27 mouse cellular contexts compared by ENCODE assay signal in genomic region chr3:98756836-98757235, GRCm38 (mm10). TPM values are rescaled to one million over a fixed set of nuclear protein-coding genes. Genes with fewer than 3 reads are reported as not detected.
DNase-seq lines count a peak whose midpoint lies in the region; ATAC-seq and TF ChIP-seq lines count a peak whose summit lies in the region.
"Had no signal": no experiment of that assay in that cellular context is flagged by ENCODE, and none has a peak within 500 bp of the region (broad histone marks: within the 10 kb centered on the region; RNA-seq: fewer than 3 reads in every experiment).

No protein-coding gene starts in this region.

- no peak for ATAC-seq in liver, embryonic 12.5 days
- ATAC-seq: forebrain, embryonic 14.5 days; forebrain, embryonic 16.5 days had no signal

- no peak overlapping the region for H3K4me3 ChIP-seq in liver, adult 2 months (ENCODE audit: insufficient read depth, low read depth, low read length)
- no peak overlapping the region for H3K4me3 ChIP-seq in liver, embryonic 12.5 days
- H3K4me3 ChIP-seq: embryonic facial prominence, embryonic 13.5 days; embryonic facial prominence, embryonic 15.5 days; erythroblast, embryonic 14.5 days; forebrain, embryonic 10.5 days; forebrain, embryonic 12.5 days had no signal

- no peak for TF ChIP-seq CTCF in liver, adult 2 months (IDR thresholded peaks at IDR 0.05; ENCODE audit: low read depth, low read length)

- peaks cover 35% of the 10 kb centered on the region for H3K36me3 ChIP-seq in liver, adult 2 months (ENCODE audit: control insufficient read depth, insufficient read depth, low read length)
- no peaks in the 10 kb centered on the region for H3K36me3 ChIP-seq in liver, embryonic 12.5 days
- H3K36me3 ChIP-seq: embryonic facial prominence, embryonic 13.5 days; embryonic facial prominence, embryonic 15.5 days; forebrain, embryonic 10.5 days; forebrain, embryonic 12.5 days had no signal

- H3K9ac ChIP-seq in liver, adult 2 months (ENCODE audit: low read depth, low read length) = no peak overlapping the region
- no peak overlapping the region for H3K9ac ChIP-seq in liver, embryonic 12.5 days
- H3K9ac ChIP-seq: embryonic facial prominence, embryonic 13.5 days; embryonic facial prominence, embryonic 15.5 days; forebrain, embryonic 12.5 days had no signal

- H3K27ac ChIP-seq in liver, adult 2 months (replicated peaks; ENCODE audit: insufficient read depth, low read depth, low read length) = no peak overlapping the region
- H3K27ac ChIP-seq in liver, embryonic 12.5 days = no peak overlapping the region
- H3K27ac ChIP-seq: embryonic facial prominence, embryonic 13.5 days; embryonic facial prominence, embryonic 15.5 days; forebrain, embryonic 10.5 days; forebrain, embryonic 12.5 days had no signal

- H3K79me2 ChIP-seq in liver, adult 2 months (ENCODE audit: control insufficient read depth, insufficient read depth, low read length) = peaks cover 7% of the 10 kb centered on the region; the same call in 1 of the 2 replicates

- H3K4me2 ChIP-seq in liver, embryonic 12.5 days = no peak overlapping the region
- H3K4me2 ChIP-seq: embryonic facial prominence, embryonic 13.5 days; embryonic facial prominence, embryonic 15.5 days; forebrain, embryonic 12.5 days had no signal

- no peak for TF ChIP-seq POLR2A in liver, adult 2 months (IDR thresholded peaks at IDR 0.05; ENCODE audit: extremely low read depth, insufficient read depth, low read length)

- no peaks in the 10 kb centered on the region for H3K27me3 ChIP-seq in liver, adult 2 months (ENCODE audit: control insufficient read depth, insufficient read depth, low read length)
- H3K27me3 ChIP-seq in liver, embryonic 12.5 days (replicated peaks) = no peaks in the 10 kb centered on the region
- H3K27me3 ChIP-seq: embryonic facial prominence, embryonic 13.5 days; embryonic facial prominence, embryonic 15.5 days; forebrain, embryonic 12.5 days had no signal

- WGBS in liver, adult 2 months = 21% methylated on average over 3 of the region's 3 CpGs
- 62% methylated on average over 3 of the region's 3 CpGs for WGBS in liver, embryonic 12.5 days (ENCODE audit: insufficient replicate concordance)

- peaks cover 31% of the 10 kb centered on the region; the same call in 1 of the 2 replicates for H3K4me1 ChIP-seq in liver, adult 2 months (ENCODE audit: control insufficient read depth, insufficient read depth, low read length)
- no peaks in the 10 kb centered on the region for H3K4me1 ChIP-seq in liver, embryonic 12.5 days
- H3K4me1 ChIP-seq: embryonic facial prominence, embryonic 13.5 days; embryonic facial prominence, embryonic 15.5 days; forebrain, embryonic 10.5 days; forebrain, embryonic 12.5 days had no signal

- H3K9me3 ChIP-seq in liver, embryonic 12.5 days (replicated peaks) = no peaks in the 10 kb centered on the region
- H3K9me3 ChIP-seq: embryonic facial prominence, embryonic 13.5 days; embryonic facial prominence, embryonic 15.5 days; forebrain, embryonic 10.5 days; forebrain, embryonic 12.5 days had no signal

- DNase-seq in kidney, adult 9 months = peak; percentile 76
- no peak for DNase-seq in kidney, adult 18-20 months
- DNase-seq in liver, adult 2 months (ENCODE audit: extremely low read depth, low read depth, low spot score) = peak; percentile 95
- DNase-seq: adrenal gland, adult 2 months; adrenal gland, postnatal 10 days; adrenal gland, postnatal 25 days; cerebellum, adult 11 months; cerebellum, adult 18-20 months; cerebellum, adult 8-10 months; cerebellum, adult 9-11 months; cerebellum, postnatal 14 days; cerebellum, postnatal 36 days; embryo, embryonic 11 days had no signal

RNA-seq across cellular contexts. Expression of gene Hsd3b3, which starts 6.1 kb away (rescaled TPM):
- total RNA-seq in liver, adult 2 months (2014; rRNA removed) = 263 and 290 TPM in 2 replicates
- 213 and 241 TPM in 2 replicates for polyA plus RNA-seq in liver, adult 2 months (2012; rRNA removed)
- polyA plus RNA-seq in liver, embryonic 12.5 days (2016; fragmentation: Nextera tagmentation; extraction: Ambion mirVana) = 0.10 and 0.26 TPM in 2 replicates
- total RNA-seq: adrenal gland, postnatal 25 days; common myeloid progenitor, adult 5-6 weeks; ES-E14; MEL had no signal
- polyA plus RNA-seq: brain, embryonic 14.5 days; C2C12; embryonic facial prominence, embryonic 11.5 days; embryonic facial prominence, embryonic 13.5 days; embryonic facial prominence, embryonic 15.5 days; erythroblast, embryonic 14.5 days; forebrain, embryonic 10.5 days had no signal

RNA-seq across cellular contexts. Expression of gene Hsd3b2, which starts 32.5 kb away (rescaled TPM):
- total RNA-seq in liver, adult 2 months (2014; rRNA removed) = 23.0 and 23.2 TPM in 2 replicates
- polyA plus RNA-seq in liver, adult 2 months (2012; rRNA removed) = 14.4 and 15.5 TPM in 2 replicates
- not detected in 2 replicates for polyA plus RNA-seq in liver, embryonic 12.5 days (2016; fragmentation: Nextera tagmentation; extraction: Ambion mirVana)
- total RNA-seq: common myeloid progenitor, adult 5-6 weeks; MEL had no signal
- polyA plus RNA-seq: adrenal gland, adult 2 months; embryonic facial prominence, embryonic 11.5 days; embryonic facial prominence, embryonic 15.5 days; erythroblast, embryonic 14.5 days; forebrain, embryonic 10.5 days; forebrain, embryonic 12.5 days; forebrain, embryonic 16.5 days had no signal

RNA-seq across cellular contexts. Expression of gene Hsd3b6, which starts 57.4 kb away (rescaled TPM):
- total RNA-seq in liver, adult 2 months (2014; rRNA removed) = 0.07 TPM in 1 of 2 replicates, not detected in the other
- not detected in 2 replicates for polyA plus RNA-seq in liver, adult 2 months (2012; rRNA removed)
- polyA plus RNA-seq in liver, embryonic 12.5 days (2016; fragmentation: Nextera tagmentation; extraction: Ambion mirVana) = 45.7 and 53.1 TPM in 2 replicates
- total RNA-seq: common myeloid progenitor, adult 5-6 weeks; ES-E14; MEL had no signal
- polyA plus RNA-seq: C2C12 had no signal

Comparison
In these comparisons a context has a peak if more than half of its experiments do, and no peak if none do; other contexts are left out.
1. RNA of gene Hsd3b3, which starts 6.1 kb away (polyA plus RNA-seq): 213 to 241 TPM in liver, adult 2 months; 0.10 to 0.26 TPM in liver, embryonic 12.5 days; every median in the first group is over 100 times any median in the second.
2. RNA of gene Hsd3b2, which starts 32.5 kb away (polyA plus RNA-seq): 14.4 to 15.5 TPM in liver, adult 2 months; not detected in liver, embryonic 12.5 days; every median in the first group is over 10 times any median in the second.
3. RNA of gene Hsd3b6, which starts 57.4 kb away (polyA plus RNA-seq): 45.7 to 53.1 TPM in liver, embryonic 12.5 days; not detected in liver, adult 2 months; every median in the first group is over 10 times any median in the second.